Mouse (Mus musculus) urinary bladder, postnatal 14 days (tissue): ENCODE data around the gene Stbd1.

Experiments
- DNase-seq: peaks from one replicate; pipeline ENCODE4 v3.0.0; 2021; ENCODE audit warnings: low spot score

Gene Stbd1

DNA sequence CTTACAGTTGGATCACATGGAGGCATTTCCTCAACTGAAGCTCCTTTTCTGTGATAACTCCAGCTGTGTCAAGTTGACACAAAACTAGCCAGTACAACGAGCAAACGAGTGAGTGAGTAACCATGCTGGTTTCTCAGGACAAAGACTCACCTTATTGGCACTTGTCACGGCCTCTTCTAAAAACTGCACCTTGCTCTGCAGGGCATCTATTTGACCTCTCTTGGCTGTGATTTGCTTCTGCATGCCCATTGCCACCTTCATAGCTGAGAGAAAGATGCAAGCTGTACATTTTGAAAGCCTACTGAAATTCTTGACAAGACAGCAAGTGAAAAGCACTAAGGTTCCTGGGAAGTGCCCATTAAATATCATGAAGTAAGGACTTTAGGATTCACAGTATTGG is 38.0 kb downstream of the Stbd1 start:
- no peak for DNase-seq
